Mouse (Mus musculus): ENCODE measurements around the gene Lemd1.

GRCm38 (mm10) chr1:132165859-132166258 is 25.4 kb upstream of the Lemd1 start:
- TF ChIP-seq POLR2A (IDR thresholded peaks at IDR 0.05; ENCODE audit: insufficient read depth, low read depth, low read length) (no peak), CTCF (IDR thresholded peaks at IDR 0.05) (peak; percentile 65)
